Mouse (Mus musculus) forebrain, embryonic 16.5 days (tissue): ENCODE results near the gene Itga2b. TPM values are rescaled to one million over a fixed set of nuclear protein-coding genes. Genes with fewer than 3 reads are reported as not detected.

ENCODE experiments used
- ATAC-seq: fragments of 200-750 bp; cut with Nextera tagmentation; 2 replicates; pipeline ENCODE4 v1.8.0; 2017; ENCODE audit warnings: mild to moderate bottlenecking, moderate library complexity
- H3K27ac ChIP-seq: fragments of 300-500 bp; sonication (generic); 2 replicates; pipeline ENCODE4 v1.5.1; 2014; ENCODE audit warnings: low read length, control low read depth
- H3K27me3 ChIP-seq: fragments of 300-500 bp; sonication (generic); replicated peaks from 2 replicates; pipeline ENCODE4 v1.6.1; 2014; ENCODE audit warnings: low read length; ENCODE audit not compliant: control insufficient read depth, insufficient read depth
- H3K36me3 ChIP-seq: fragments of 300-500 bp; sonication (generic); 2 replicates; pipeline ENCODE4 v1.6.1; 2014; ENCODE audit not compliant: control insufficient read depth, insufficient read depth
- H3K4me1 ChIP-seq: fragments of 300-500 bp; sonication (generic); replicated peaks from 2 replicates; pipeline ENCODE4 v1.6.1; 2014; ENCODE audit warnings: low read length; ENCODE audit not compliant: control insufficient read depth, insufficient read depth
- H3K4me2 ChIP-seq: fragments of 300-500 bp; sonication (generic); 2 replicates; pipeline ENCODE4 v1.6.1; 2014; ENCODE audit warnings: mild to moderate bottlenecking, low read length, control low read depth
- H3K4me3 ChIP-seq: fragments of 300-500 bp; sonication (generic); replicated peaks from 2 replicates; pipeline ENCODE4 v1.5.1; 2014; ENCODE audit warnings: mild to moderate bottlenecking, low read length, control low read depth
- H3K9ac ChIP-seq: fragments of 300-500 bp; sonication (generic); replicated peaks from 2 replicates; pipeline ENCODE4 v1.6.1; 2014; ENCODE audit warnings: low read depth, low read length, control low read depth
- H3K9me3 ChIP-seq: fragments of 300-500 bp; sonication (generic); 2 replicates; pipeline ENCODE4 v1.6.1; 2016; ENCODE audit warnings: low read length; ENCODE audit not compliant: control insufficient read depth
- WGBS: fragments of 180-500 bp; shearing (Covaris S2); extraction: QIAGEN DNeasy Blood & Tissue Kit; methylation state at CpG from one replicate; pipeline ENCODE4 v1.1.7; 2014; 5-methylcytosine and 5-hydroxymethylcytosine counted together
- polyA plus RNA-seq: library from polyadenylated mRNA; unstranded; fragments of >200 nt; fragmentation: Nextera tagmentation; extraction: Ambion mirVana; gene quantifications from 2 replicates; pipeline ENCODE4 v1.2.1, GENCODE M21; 2015

Itga2b gene
- polyA plus RNA-seq, 1 experiment from 2014 or later = 6.6 TPM

DNA sequence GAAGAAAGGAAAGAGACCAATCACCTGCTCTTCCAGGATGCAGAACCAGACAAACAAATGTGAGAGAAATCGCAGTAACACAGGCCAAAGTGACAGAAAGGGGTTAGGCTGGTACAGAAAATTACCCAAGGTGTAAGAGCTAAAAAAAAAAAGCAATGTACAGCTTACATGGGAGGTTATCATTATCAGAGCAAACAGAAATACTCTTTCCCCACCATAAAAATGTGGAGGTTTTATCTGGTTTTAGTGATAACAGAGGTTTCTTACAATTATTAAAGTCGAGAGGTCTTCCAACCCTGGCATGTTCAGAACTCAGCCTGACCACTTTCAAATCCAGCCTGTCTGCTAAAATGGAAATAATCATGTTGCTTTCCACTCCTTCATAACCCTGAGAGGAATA is 18.0 kb upstream of the Itga2b start:
- Histone ChIP-seq H3K4me2 (no peak overlapping the region), H3K4me3 (no peak overlapping the region), H3K27me3 (no peaks in the 10 kb centered on the region), H3K4me1 (no peaks in the 10 kb centered on the region), H3K27ac (no peak overlapping the region), H3K9me3 (no peaks in the 10 kb centered on the region), H3K9ac (no peak overlapping the region), H3K36me3 (peaks cover 7% of the 10 kb centered on the region)
- ATAC-seq = no peak
- 91% methylated on average over 2 of the region's 2 CpGs for whole genome bisulfite sequencing

DNA sequence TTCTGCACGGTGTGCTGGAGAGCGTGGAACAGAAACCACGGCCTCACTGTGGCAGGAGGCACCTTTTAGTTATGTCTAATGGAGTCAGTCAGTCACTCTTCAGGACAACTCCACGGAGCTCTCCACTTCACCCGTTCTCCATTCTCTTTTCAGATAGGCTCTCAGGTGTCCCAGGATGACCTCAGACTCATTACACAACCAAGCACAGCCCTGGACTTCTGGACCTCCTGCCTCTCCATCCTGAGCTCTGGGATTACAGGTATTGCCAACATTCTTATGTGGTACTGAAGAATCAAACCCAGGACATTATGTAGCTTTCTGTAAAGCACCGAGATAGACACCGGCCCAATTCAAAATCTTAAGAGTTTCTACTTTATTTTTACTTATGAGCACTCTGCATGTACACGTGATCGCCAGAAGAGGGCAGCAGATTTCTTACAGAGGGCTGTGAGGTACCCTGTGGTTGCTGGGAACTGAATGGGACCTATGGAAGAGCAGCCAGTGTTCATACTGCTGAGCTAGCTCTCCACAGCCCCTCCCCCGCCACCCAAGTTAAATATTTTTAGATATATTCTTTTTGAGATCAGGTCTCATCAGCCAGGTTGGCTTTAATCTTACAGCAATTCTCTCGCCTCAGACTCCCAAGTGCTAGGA is 16.9 kb upstream of the Itga2b start:
- Histone ChIP-seq H3K9me3 (no peaks in the 10 kb centered on the region), H3K4me1 (no peaks in the 10 kb centered on the region), H3K4me2 (no peak overlapping the region), H3K27me3 (no peaks in the 10 kb centered on the region), H3K36me3 (peaks cover 8% of the 10 kb centered on the region), H3K9ac (no peak overlapping the region), H3K4me3 (no peak overlapping the region), H3K27ac (no peak overlapping the region)
- peak; percentile 83 for ATAC-seq
- WGBS = 69% methylated on average over 11 of the region's 11 CpGs

- Histone ChIP-seq H3K27me3 (no peaks in the 10 kb centered on the region), H3K9ac (no peak overlapping the region), H3K9me3 (no peaks in the 10 kb centered on the region), H3K36me3 (peaks cover 26% of the 10 kb centered on the region), H3K4me1 (no peaks in the 10 kb centered on the region), H3K4me2 (no peak overlapping the region), H3K27ac (no peak overlapping the region), H3K4me3 (no peak overlapping the region)
- 92% methylated on average over 10 of the region's 10 CpGs for WGBS
- ATAC-seq = no peak
Measured at GRCm38 (mm10) chr11:102481779-102482178, 11.9 kb upstream of the Itga2b start.

DNA sequence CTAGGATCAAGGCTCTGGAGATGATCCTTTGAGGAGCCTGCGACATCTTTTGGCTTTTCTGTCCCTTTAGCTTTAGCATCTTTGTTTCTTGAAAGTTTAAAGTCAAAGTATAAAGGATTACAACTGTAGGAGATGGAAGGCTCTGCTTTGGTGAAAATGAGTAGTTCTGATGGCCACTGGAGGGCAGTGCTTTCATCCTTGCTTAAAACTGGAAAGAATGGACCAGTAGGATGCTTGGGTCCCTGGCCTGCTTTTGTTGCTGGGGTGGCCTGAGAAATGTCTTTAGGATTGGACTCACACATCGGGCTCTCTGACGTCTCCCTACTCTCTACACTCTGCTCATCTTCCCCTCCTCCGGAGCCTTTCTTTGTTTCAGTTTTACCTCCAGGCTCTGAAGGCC is 11.0 kb upstream of the Itga2b start:
- no peak overlapping the region for H3K27ac ChIP-seq
- H3K36me3 ChIP-seq = peaks cover 22% of the 10 kb centered on the region
- H3K4me3 ChIP-seq = no peak overlapping the region
- H3K9ac ChIP-seq = no peak overlapping the region
- H3K4me2 ChIP-seq = no peak overlapping the region
- no peak for ATAC-seq
- WGBS = 91% methylated on average over 4 of the region's 4 CpGs
- no peaks in the 10 kb centered on the region for H3K27me3 ChIP-seq
- H3K4me1 ChIP-seq = no peaks in the 10 kb centered on the region
- no peaks in the 10 kb centered on the region for H3K9me3 ChIP-seq

DNA sequence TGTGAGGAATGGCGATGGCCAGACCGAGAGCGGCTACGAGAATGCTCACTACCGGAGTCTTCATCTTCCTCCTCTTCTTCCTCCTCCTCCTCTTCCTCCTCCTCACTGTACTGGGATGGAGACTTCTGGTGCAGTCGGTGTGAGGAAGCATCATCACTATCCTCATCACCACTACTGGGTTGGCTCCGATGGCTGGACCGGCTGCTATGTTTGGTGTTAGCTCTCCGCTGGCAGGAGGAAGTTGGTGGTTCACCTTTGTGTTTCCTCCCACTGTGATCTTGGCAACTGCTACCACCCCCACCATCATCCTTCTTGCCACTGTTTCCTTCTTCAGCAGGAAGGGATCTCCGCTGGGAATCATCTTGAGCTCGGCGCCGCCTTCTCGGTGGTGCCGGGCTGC is 10.2 kb upstream of the Itga2b start:
- no peaks in the 10 kb centered on the region for H3K27me3 ChIP-seq
- 98% methylated on average over 15 of the region's 15 CpGs for WGBS
- H3K36me3 ChIP-seq = peaks cover 22% of the 10 kb centered on the region

GRCm38 (mm10) chr11:102479581-102479980 is 9.7 kb upstream of the Itga2b start:
- Histone ChIP-seq H3K27ac (no peak overlapping the region), H3K9me3 (no peaks in the 10 kb centered on the region), H3K9ac (no peak overlapping the region), H3K4me2 (no peak overlapping the region), H3K36me3 (peaks cover 21% of the 10 kb centered on the region), H3K4me3 (no peak overlapping the region), H3K4me1 (no peaks in the 10 kb centered on the region), H3K27me3 (no peaks in the 10 kb centered on the region)
- no peak for ATAC-seq
- 95% methylated on average over 23 of the region's 23 CpGs for WGBS

More for the DNA sequence above, 10.2 kb upstream of the Itga2b start:
- Histone ChIP-seq H3K9ac (no peak overlapping the region), H3K4me1 (no peaks in the 10 kb centered on the region), H3K4me2 (no peak overlapping the region), H3K4me3 (no peak overlapping the region), H3K9me3 (no peaks in the 10 kb centered on the region), H3K27ac (no peak overlapping the region)
- no peak for ATAC-seq

- Histone ChIP-seq H3K27ac (no peak overlapping the region), H3K27me3 (no peaks in the 10 kb centered on the region), H3K4me1 (no peaks in the 10 kb centered on the region), H3K9me3 (no peaks in the 10 kb centered on the region), H3K4me3 (no peak overlapping the region), H3K9ac (no peak overlapping the region), H3K4me2 (no peak overlapping the region), H3K36me3 (peaks cover 19% of the 10 kb centered on the region)
- WGBS = 86% methylated on average over 3 of the region's 3 CpGs
- ATAC-seq = no peak
Measured at GRCm38 (mm10) chr11:102478671-102479070, 8.7 kb upstream of the Itga2b start.

GRCm38 (mm10) chr11:102475027-102475426 is 5.1 kb upstream of the Itga2b start:
- no peak overlapping the region for H3K4me3 ChIP-seq
- no peak overlapping the region for H3K27ac ChIP-seq
- H3K9me3 ChIP-seq = no peaks in the 10 kb centered on the region
- no peaks in the 10 kb centered on the region for H3K27me3 ChIP-seq
- H3K4me1 ChIP-seq = no peaks in the 10 kb centered on the region
- 0 out of 2 replicates have a peak, but pooled peaks cover 4% of the 10 kb centered on the region for H3K36me3 ChIP-seq
- ATAC-seq = no peak
- no peak overlapping the region for H3K4me2 ChIP-seq
- no peak overlapping the region for H3K9ac ChIP-seq
- 94% methylated on average over 3 of the region's 3 CpGs for WGBS

GRCm38 (mm10) chr11:102467041-102467631 is 2.8 kb downstream of the Itga2b start:
- H3K4me1 ChIP-seq = peaks cover 14% of the 10 kb centered on the region
- peak; percentile 92 for ATAC-seq
- peak overlapping the region; percentile 47 for H3K9ac ChIP-seq
- H3K27ac ChIP-seq = peak overlapping the region; percentile 26; the same call in 1 of the 2 replicates
- no peaks in the 10 kb centered on the region for H3K36me3 ChIP-seq
- under 1% methylated on average over 37 of the region's 37 CpGs for WGBS
- H3K9me3 ChIP-seq = no peaks in the 10 kb centered on the region
- peak overlapping the region; percentile 45 for H3K4me3 ChIP-seq
- H3K27me3 ChIP-seq = no peaks in the 10 kb centered on the region
- peak overlapping the region; percentile 68 for H3K4me2 ChIP-seq
